Mouse (Mus musculus): Measurements from ENCODE around the gene Cst13. TPM values are rescaled to one million over a fixed set of nuclear protein-coding genes. Genes with fewer than 3 reads are reported as not detected.
"Not testable (repeated sequence)": the region's sequence is repeated elsewhere in the genome, so short reads cannot be mapped to it uniquely, and the experiment has no call there.

Gene Cst13
- polyA plus RNA-seq (2015; fragmentation: Nextera tagmentation; extraction: Ambion mirVana): not detected in 2 replicates

DNA sequence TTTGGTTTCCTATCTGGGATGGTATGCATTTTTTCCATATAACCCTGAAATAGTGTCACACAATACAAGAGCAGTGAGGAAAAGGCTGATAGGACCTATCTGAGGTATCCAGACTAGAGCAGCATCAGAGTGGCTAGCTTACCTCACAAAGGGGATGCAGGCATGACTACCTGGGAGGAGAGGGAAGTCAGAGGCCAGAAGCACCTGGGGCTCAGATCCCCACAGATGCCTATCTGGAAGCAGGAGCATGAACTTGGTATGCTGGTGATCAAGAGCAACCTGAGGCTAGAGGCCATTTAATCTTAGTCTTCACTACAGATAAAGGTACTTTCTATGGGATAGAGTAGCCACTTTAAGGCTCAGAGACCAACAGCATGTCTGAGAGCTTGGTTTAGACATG, at the start of gene Cst13:
Cst13 (plus strand) TSS at position 173 of the 400 bp plus-strand sequence.
- Histone ChIP-seq H3K27me3 (replicated peaks; ENCODE audit: control insufficient read depth, insufficient read depth, low read length) (no peaks in the 10 kb centered on the region), H3K36me3 (ENCODE audit: control insufficient read depth, insufficient read depth) (no peaks in the 10 kb centered on the region), H3K4me2 (ENCODE audit: low read length) (no peak within 1 kb of the TSS), H3K9ac (replicated peaks; ENCODE audit: low read depth, low read length) (no peak within 1 kb of the TSS), H3K9me3 (ENCODE audit: control insufficient read depth, low read length) (no peaks in the 10 kb centered on the region), H3K27ac (ENCODE audit: low read length) (no peak within 1 kb of the TSS), H3K4me3 (replicated peaks; ENCODE audit: low read length) (no peak within 1 kb of the TSS), H3K4me1 (replicated peaks; ENCODE audit: control insufficient read depth, insufficient read depth, low read length) (no peaks in the 10 kb centered on the region)
- no peak for ATAC-seq

DNA sequence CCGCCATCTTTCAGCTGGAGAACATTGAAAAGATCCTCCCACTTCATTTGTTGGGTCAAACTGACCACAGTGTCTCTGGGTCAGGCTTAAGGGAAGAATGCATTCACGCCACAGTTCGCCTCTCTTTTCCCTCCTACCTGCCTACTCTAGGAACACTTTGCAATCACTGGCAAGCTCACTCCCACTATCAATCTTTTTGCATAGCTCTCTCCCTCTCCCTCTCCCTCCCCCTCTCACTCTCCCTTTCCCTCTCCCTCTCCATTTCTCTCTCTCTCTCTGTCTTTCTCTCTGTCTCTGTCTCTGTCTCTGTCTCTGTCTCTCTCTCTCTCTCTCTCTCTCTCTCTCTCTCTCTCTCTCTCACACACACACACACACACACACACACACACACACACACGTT, 48.5 kb upstream of the Cst13 start, which contains the start of gene Cst11:
Cst11 (minus strand) TSS at position 101 of the 400 bp plus-strand sequence.
- not testable (repeated sequence) for ATAC-seq; H3K4me3 ChIP-seq (replicated peaks; ENCODE audit: low read length); H3K4me1 ChIP-seq (replicated peaks; ENCODE audit: control insufficient read depth, insufficient read depth, low read length); H3K27ac ChIP-seq (ENCODE audit: low read length); H3K4me2 ChIP-seq (ENCODE audit: low read length); H3K27me3 ChIP-seq (replicated peaks; ENCODE audit: control insufficient read depth, insufficient read depth, low read length); H3K9me3 ChIP-seq (ENCODE audit: control insufficient read depth, low read length); H3K36me3 ChIP-seq (ENCODE audit: control insufficient read depth, insufficient read depth); H3K9ac ChIP-seq (replicated peaks; ENCODE audit: low read depth, low read length)
- WGBS: 85% methylated on average over 4 of the region's 4 CpGs

DNA sequence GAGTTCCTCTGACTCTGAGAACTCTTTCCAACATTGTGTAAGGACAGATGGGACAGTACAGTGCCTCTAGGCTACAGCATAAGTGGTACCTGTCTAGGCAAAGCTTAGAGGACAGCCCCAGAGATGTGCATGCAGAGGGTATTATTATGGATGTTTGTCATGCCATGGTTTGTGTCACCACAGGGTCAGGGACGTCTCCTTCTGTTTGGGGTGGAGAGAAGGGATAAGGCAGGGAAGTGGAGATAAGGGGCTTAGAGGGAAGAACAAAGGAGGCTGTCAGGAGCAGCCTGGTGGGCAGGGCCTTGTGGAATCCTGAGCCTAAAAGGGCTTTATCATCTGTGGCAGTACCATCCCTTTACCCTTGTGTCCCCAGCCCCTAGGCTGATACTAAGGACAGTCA, 38.2 kb upstream of the Cst13 start, which contains the start of gene 8030411F24Rik:
8030411F24Rik (plus strand) TSS at position 301 of the 400 bp plus-strand sequence.
- Histone ChIP-seq H3K27ac (ENCODE audit: low read length) (no peak within 1 kb of the TSS), H3K27me3 (replicated peaks; ENCODE audit: control insufficient read depth, insufficient read depth, low read length) (no peaks in the 10 kb centered on the region), H3K4me1 (replicated peaks; ENCODE audit: control insufficient read depth, insufficient read depth, low read length) (no peaks in the 10 kb centered on the region), H3K9me3 (ENCODE audit: control insufficient read depth, low read length) (no peaks in the 10 kb centered on the region), H3K36me3 (ENCODE audit: control insufficient read depth, insufficient read depth) (no peaks in the 10 kb centered on the region), H3K4me2 (ENCODE audit: low read length) (no peak within 1 kb of the TSS), H3K4me3 (replicated peaks; ENCODE audit: low read length) (no peak within 1 kb of the TSS), H3K9ac (replicated peaks; ENCODE audit: low read depth, low read length) (no peak within 1 kb of the TSS)
- 11% methylated on average over 1 of the region's 1 CpGs for WGBS
- no peak for ATAC-seq

DNA sequence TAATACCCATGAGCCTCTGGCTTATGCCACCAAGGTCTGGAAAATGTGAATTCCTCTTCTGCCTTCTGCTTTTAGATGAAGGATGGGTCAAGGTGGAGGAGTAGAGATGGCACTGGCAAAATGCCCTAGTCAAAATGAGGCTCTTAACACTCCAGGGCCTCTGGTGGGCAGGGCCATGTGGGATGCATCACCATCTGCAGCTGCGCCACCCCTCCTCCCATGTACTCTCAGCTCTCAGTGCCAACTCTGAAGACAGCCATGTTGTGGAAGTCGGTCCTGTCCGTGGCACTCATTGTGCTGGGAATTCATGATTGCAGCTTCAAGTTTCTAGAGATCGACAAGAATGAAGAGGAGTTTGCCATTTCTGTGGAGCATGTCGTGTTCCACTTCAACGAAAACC, 30.7 kb upstream of the Cst13 start, which contains the start of gene Cst12:
Cst12 (plus strand) TSS at position 220 of the 400 bp plus-strand sequence.
- no peak within 1 kb of the TSS for H3K4me2 ChIP-seq (ENCODE audit: low read length)
- H3K9ac ChIP-seq (replicated peaks; ENCODE audit: low read depth, low read length): no peak within 1 kb of the TSS
- no peaks in the 10 kb centered on the region for H3K9me3 ChIP-seq (ENCODE audit: control insufficient read depth, low read length)
- H3K36me3 ChIP-seq (ENCODE audit: control insufficient read depth, insufficient read depth): no peaks in the 10 kb centered on the region
- H3K27ac ChIP-seq (ENCODE audit: low read length): no peak within 1 kb of the TSS
- no peak for ATAC-seq
- no peak within 1 kb of the TSS for H3K4me3 ChIP-seq (replicated peaks; ENCODE audit: low read length)
- WGBS: 97% methylated on average over 6 of the region's 6 CpGs
- H3K4me1 ChIP-seq (replicated peaks; ENCODE audit: control insufficient read depth, insufficient read depth, low read length): no peaks in the 10 kb centered on the region
- H3K27me3 ChIP-seq (replicated peaks; ENCODE audit: control insufficient read depth, insufficient read depth, low read length): no peaks in the 10 kb centered on the region

DNA sequence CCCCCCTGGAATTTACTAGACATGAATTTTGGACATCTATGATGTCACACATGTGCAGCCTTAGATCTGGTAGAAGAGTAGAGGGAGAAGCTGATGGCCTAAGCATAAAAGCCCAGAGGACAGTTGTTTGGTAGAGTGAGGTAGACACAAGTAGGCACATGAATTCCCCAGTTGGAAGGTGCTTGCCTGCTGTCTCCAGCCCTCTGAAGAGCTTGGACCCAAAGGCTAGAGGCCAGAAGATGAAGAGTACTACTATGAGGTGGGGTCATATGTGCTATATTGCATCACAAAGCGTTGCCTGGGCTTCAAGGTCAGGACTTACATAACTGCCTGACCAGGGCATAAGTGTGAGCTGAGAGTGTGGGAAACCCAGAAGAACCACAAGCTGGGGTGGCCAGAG, 21.4 kb upstream of the Cst13 start, which contains the start of gene Cst8:
Cst8 (plus strand) TSS at position 301 of the 400 bp plus-strand sequence.
- Histone ChIP-seq H3K4me2 (ENCODE audit: low read length) (no peak within 1 kb of the TSS), H3K9ac (replicated peaks; ENCODE audit: low read depth, low read length) (no peak within 1 kb of the TSS), H3K4me1 (replicated peaks; ENCODE audit: control insufficient read depth, insufficient read depth, low read length) (no peaks in the 10 kb centered on the region), H3K9me3 (ENCODE audit: control insufficient read depth, low read length) (no peaks in the 10 kb centered on the region), H3K27me3 (replicated peaks; ENCODE audit: control insufficient read depth, insufficient read depth, low read length) (no peaks in the 10 kb centered on the region), H3K4me3 (replicated peaks; ENCODE audit: low read length) (no peak within 1 kb of the TSS), H3K27ac (ENCODE audit: low read length) (no peak within 1 kb of the TSS), H3K36me3 (ENCODE audit: control insufficient read depth, insufficient read depth) (no peaks in the 10 kb centered on the region)
- no peak for ATAC-seq
- 94% methylated on average over 1 of the region's 1 CpGs for WGBS

DNA sequence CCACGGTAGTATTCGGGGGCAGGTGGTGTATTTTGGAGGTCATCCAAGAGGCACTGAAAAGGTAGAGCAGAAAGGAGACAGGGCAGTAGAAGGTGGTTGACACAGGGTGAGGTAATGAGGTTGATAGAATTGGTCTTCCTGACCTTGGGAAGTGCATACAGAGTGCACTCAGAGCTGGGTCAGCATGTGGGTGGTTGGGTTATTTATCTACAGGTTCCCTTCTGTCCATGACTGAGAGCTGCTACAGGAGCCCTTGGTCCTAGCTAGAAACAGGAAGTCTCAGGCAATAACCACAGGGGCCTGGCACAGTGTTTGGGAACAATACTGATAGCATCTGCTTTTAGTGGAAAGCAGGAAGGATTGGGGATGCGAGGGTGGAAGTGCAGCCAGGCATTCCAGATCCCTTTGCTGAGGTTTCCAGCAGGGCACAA, 18.4 kb upstream of the Cst13 start:
- Histone ChIP-seq H3K4me2 (ENCODE audit: low read length) (no peak overlapping the region), H3K27ac (ENCODE audit: low read length) (no peak overlapping the region), H3K27me3 (replicated peaks; ENCODE audit: control insufficient read depth, insufficient read depth, low read length) (no peaks in the 10 kb centered on the region), H3K4me1 (replicated peaks; ENCODE audit: control insufficient read depth, insufficient read depth, low read length) (no peaks in the 10 kb centered on the region), H3K9me3 (ENCODE audit: control insufficient read depth, low read length) (no peaks in the 10 kb centered on the region), H3K9ac (replicated peaks; ENCODE audit: low read depth, low read length) (no peak overlapping the region), H3K4me3 (replicated peaks; ENCODE audit: low read length) (no peak overlapping the region), H3K36me3 (ENCODE audit: control insufficient read depth, insufficient read depth) (no peaks in the 10 kb centered on the region)
- 65% methylated on average over 3 of the region's 3 CpGs for WGBS
- no peak for ATAC-seq

DNA sequence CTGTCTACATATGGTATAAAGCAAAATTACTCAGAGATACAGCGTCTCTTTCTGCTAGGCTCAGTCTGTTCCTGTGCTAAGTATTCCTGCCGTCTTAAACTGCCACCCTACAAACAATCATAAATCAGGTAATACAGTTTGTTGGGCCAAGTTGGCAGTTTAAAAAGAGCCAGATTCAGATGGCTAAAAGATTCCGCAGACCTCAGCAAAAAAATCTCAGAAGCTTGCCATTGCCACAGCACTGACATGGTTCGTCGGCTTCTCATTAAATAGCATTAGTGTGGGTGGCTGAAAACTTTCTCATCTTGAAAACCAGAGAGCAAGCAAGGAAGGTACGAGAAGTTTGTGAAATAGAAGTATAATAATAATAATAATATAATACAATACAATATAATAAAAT, 13.2 kb upstream of the Cst13 start:
- H3K4me1 ChIP-seq (replicated peaks; ENCODE audit: control insufficient read depth, insufficient read depth, low read length): no peaks in the 10 kb centered on the region
- H3K9me3 ChIP-seq (ENCODE audit: control insufficient read depth, low read length): no peaks in the 10 kb centered on the region
- no peak overlapping the region for H3K4me3 ChIP-seq (replicated peaks; ENCODE audit: low read length)
- H3K27ac ChIP-seq (ENCODE audit: low read length): no peak overlapping the region
- no peak for ATAC-seq
- H3K9ac ChIP-seq (replicated peaks; ENCODE audit: low read depth, low read length): no peak overlapping the region
- no peak overlapping the region for H3K4me2 ChIP-seq (ENCODE audit: low read length)
- H3K27me3 ChIP-seq (replicated peaks; ENCODE audit: control insufficient read depth, insufficient read depth, low read length): no peaks in the 10 kb centered on the region
- no peaks in the 10 kb centered on the region for H3K36me3 ChIP-seq (ENCODE audit: control insufficient read depth, insufficient read depth)
- 79% methylated on average over 6 of the region's 6 CpGs for WGBS

DNA sequence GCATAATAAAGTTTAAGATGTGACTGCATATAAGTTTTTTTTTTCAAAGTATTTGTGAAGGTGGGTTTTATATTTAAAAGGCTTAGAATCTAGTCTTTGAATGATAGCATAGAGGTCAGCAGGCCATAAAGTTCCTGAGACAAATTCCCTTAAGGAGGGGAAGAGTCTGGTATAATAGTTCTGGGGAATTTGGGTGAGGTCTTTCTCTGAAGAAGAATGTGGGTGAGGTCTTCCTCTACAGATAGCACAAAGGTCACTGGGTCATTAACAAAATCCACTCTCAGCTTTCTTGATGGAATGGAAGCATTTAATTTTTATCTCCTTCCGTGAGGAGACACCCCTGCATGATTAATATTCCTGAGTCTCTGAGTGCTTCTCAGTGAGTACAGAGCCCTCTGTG, 6.1 kb downstream of the Cst13 start:
- 85% methylated on average over 1 of the region's 1 CpGs for WGBS
- H3K9ac ChIP-seq (replicated peaks; ENCODE audit: low read depth, low read length): no peak overlapping the region
- ATAC-seq: no peak
- no peak overlapping the region for H3K4me3 ChIP-seq (replicated peaks; ENCODE audit: low read length)
- no peaks in the 10 kb centered on the region for H3K9me3 ChIP-seq (ENCODE audit: control insufficient read depth, low read length)
- no peak overlapping the region for H3K4me2 ChIP-seq (ENCODE audit: low read length)
- H3K27ac ChIP-seq (ENCODE audit: low read length): no peak overlapping the region
- no peaks in the 10 kb centered on the region for H3K4me1 ChIP-seq (replicated peaks; ENCODE audit: control insufficient read depth, insufficient read depth, low read length)
- no peaks in the 10 kb centered on the region for H3K27me3 ChIP-seq (replicated peaks; ENCODE audit: control insufficient read depth, insufficient read depth, low read length)
- no peaks in the 10 kb centered on the region for H3K36me3 ChIP-seq (ENCODE audit: control insufficient read depth, insufficient read depth)

DNA sequence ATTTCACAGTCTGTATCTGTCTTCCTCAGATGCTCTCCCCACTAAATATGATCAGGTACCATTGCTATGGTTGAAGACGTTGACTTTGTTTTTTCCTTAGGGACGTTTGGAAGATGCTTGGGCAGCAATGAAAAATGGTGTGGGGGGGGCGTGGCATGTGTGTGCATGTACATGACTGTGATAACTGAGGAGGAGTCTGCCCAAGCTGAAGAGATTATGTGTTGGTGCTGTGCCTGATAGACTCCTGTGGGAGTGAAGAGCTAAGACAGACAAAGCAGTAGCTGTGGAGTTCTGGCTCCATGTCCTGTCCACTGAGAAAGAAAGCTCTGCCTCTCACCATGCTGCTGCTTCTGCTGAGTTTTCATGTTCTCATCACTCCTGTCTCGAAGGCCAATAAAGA, 15.0 kb downstream of the Cst13 start, which contains the start of gene Cst9:
Cst9 (plus strand) TSS at position 236 of the 400 bp plus-strand sequence.
- WGBS: 82% methylated on average over 4 of the region's 4 CpGs
- no peaks in the 10 kb centered on the region for H3K4me1 ChIP-seq (replicated peaks; ENCODE audit: control insufficient read depth, insufficient read depth, low read length)
- no peaks in the 10 kb centered on the region for H3K36me3 ChIP-seq (ENCODE audit: control insufficient read depth, insufficient read depth)
- H3K27ac ChIP-seq (ENCODE audit: low read length): no peak within 1 kb of the TSS
- no peak within 1 kb of the TSS for H3K4me3 ChIP-seq (replicated peaks; ENCODE audit: low read length)
- H3K9ac ChIP-seq (replicated peaks; ENCODE audit: low read depth, low read length): no peak within 1 kb of the TSS
- no peaks in the 10 kb centered on the region for H3K9me3 ChIP-seq (ENCODE audit: control insufficient read depth, low read length)
- H3K27me3 ChIP-seq (replicated peaks; ENCODE audit: control insufficient read depth, insufficient read depth, low read length): no peaks in the 10 kb centered on the region
- no peak within 1 kb of the TSS for H3K4me2 ChIP-seq (ENCODE audit: low read length)
- no peak for ATAC-seq

Data from forebrain, embryonic 16.5 days (tissue).